Mouse (Mus musculus) left cerebral cortex, adult 18-20 months (tissue): ENCODE measurements at regions not wholly inside any gene's neighbourhood (a gene's known extent, or its start where the extent isn't known, plus 50 kb on each side); places are given as distances from the start of the nearest gene placed in this dataset.
A peak's percentile ranks its signal among the peaks of the same experiment; 100 is the strongest.

Experiments used
- DNase-seq, 2 experiments: peaks; one replicate each; pipeline ENCODE4 v3.0.0; 2021 to 2022; ENCODE audit warnings: low spot score in 2 of 2, mixed read lengths in 1 of 2

- no peak for DNase-seq
Observed at GRCm38 (mm10) chr5:73872641-73873421, 195.4 kb downstream of the Usp46 start.

DNA sequence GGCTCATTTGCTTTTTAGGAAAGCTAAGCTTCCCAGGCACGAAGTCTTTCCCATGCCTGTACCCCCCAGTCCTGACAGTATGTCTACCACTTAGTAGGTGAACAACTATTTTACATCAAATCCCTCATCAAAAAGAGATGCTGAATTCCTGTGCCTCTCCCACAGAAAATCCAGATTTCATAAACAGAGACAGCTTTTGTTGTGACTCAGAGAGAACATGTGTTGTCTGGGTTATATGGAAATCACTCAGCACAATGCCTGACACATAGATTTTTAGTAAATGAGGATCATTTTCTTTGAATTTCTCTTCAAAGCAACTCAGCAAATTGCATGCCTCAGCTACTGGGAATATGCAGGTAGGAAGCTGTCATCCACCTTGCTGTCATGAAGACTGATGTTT, 193.5 kb downstream of the Usp46 start:
- no peak for DNase-seq

GRCm38 (mm10) chr5:73875847-73876246, 192.4 kb downstream of the Usp46 start:
- DNase-seq, result no peak

DNA sequence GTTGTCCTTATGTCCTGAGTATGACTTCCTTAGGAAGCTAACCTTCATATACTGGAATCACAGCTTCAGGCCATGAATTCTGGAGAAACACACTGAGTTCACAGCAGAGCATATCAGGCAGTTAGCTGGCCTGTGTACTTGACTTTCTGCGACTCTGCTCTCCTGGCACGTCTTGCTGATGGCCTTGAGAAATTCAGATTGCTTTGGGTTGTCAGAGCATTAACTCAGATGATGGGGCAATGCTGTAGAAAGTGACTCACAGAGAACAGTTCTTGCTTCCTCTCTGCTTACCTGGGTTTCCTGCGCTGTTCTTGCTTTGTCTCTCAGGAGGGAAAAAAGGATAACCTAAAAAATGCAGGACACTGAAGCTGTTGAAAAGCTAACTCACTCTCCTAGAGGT, 187.3 kb downstream of the Usp46 start:
- no peak for DNase-seq

- DNase-seq, result no peak
Observed at GRCm38 (mm10) chr5:73881941-73882340, 186.3 kb downstream of the Usp46 start.

GRCm38 (mm10) chr5:73884998-73885397, 183.2 kb downstream of the Usp46 start:
- DNase-seq, result no peak

DNA sequence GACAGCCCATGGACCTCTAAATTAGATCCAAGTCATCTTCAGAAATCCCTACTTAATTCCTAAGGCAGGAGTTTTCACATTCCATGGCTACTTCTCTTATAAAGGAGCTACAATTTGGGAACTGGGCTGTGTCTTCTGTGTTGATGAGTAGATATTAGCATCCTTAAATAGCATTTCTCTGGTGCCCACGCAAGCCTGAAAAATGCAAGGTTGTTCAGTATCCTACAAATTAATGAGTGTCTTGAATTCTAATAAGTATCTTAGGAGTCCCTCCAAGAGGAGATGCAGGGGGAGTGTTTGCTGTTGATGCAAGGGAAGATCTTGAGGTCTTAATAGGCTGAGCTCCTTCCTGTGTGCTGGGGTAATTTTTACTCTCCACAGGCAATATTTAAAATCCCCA, 182.5 kb downstream of the Usp46 start:
- no peak for DNase-seq

- no peak for DNase-seq
Observed at GRCm38 (mm10) chr5:73887306-73887958, 180.8 kb downstream of the Usp46 start.

GRCm38 (mm10) chr5:73888391-73888790, 179.8 kb downstream of the Usp46 start:
- DNase-seq, result no peak

DNA sequence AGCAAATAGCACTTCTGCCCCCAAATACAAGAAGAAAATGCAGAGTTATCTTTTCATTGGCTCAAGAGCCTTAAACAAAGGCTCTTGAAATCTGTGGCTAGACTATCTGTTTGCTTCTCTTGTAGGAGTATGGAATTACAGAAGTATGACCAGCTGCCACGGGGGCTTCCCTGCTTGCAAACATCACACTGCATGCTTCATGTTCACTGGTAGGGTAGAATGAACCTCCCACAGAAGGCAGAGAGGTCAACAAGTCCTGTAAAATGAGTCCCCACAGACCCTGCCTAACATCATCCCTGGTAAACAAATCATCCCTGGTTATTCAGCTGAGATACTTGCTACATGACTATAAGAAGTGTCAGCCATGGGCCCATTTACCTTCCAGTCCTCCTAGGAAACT, 178.9 kb downstream of the Usp46 start:
- DNase-seq, result no peak

GRCm38 (mm10) chr5:73890942-73891341, 177.3 kb downstream of the Usp46 start:
- peak in 1 of 2 experiments; percentile 43 for DNase-seq

DNA sequence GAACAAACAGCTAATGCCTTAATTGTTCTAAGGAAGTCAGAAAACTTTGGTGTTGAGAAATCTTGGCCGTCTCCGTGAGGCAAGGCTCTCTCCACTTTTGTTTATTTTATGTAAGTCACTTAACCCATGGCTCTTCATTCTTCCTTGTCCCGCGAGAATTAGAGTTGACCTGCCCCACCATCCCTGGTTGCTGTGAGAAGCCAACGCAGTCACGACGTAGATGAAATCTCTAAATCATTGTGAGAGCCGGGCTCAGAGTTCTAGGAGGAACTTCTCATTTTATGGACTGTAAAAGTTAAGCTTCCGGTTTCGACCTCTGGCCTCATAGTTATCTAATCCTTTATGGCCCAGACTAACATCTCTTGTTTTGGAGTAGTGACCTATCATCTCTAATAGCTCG, 176.6 kb downstream of the Usp46 start:
- DNase-seq, result no peak

DNA sequence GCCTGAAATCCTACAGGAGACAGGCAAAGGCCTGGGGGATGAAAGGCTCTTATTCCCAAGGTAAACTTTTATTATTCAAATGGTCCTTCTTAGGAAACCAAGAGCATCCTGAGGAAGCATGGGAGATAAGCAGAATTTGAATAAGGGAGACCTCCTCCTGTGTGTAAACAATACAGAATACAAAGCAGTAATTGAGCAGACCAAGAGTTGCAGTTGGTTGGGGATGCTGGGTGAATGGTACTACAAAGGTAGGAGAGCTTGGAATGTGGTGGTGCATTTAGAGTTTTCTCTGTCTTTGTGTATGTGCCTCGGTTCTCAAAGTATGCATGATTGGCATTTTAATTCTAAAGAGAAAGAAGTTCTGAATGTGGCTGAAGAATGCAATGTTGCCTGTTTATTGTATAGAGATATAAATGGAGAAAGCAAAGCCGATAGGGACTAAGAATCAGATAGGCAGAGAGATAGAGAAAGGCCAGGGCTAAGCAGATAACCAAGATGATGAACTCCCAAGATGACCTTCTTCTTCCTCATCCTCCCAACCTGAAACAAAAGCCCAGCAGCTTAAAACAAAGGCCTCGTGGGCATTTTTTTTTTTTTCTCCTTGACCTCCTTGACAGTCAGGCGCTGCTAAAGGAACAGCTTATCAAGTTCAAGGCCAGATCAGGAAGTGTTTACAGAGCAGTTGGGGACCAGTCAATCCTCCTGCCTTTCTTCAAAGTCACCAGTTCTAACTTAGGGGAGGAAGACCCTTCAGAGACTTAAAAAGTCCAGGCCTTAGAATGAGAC, 175.6 kb downstream of the Usp46 start:
- no peak for DNase-seq

- DNase-seq, result no peak
Observed at GRCm38 (mm10) chr5:73895186-73895585, 173.0 kb downstream of the Usp46 start.

DNA sequence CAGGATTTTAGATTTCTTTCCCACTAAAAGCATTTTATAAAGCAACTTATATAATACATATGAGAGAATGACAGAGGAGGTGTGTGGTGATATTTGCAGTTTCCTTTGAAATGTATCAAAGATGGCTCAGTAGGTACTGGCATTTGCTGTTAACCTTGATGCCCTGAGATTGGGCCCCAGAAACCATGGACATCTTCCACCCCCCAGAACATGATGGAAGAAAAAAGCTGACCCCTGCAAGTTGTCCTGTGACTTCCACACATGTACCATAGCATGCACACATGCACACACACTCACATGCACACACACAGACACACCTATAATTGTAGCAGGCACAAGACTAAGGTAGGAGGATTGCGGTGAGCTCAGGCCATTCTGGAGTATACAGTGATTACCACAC, 171.4 kb downstream of the Usp46 start:
- DNase-seq, result no peak

GRCm38 (mm10) chr5:73901651-73902050, 166.6 kb downstream of the Usp46 start:
- no peak for DNase-seq

- DNase-seq, result no peak
Observed at GRCm38 (mm10) chr5:73902470-73903218, 165.6 kb downstream of the Usp46 start.

- peak; percentile 7 to 16 for DNase-seq
Observed at GRCm38 (mm10) chr5:73903219-73903570, 165.0 kb downstream of the Usp46 start.

GRCm38 (mm10) chr5:73904146-73904811, 164.0 kb downstream of the Usp46 start:
- no peak for DNase-seq

DNA sequence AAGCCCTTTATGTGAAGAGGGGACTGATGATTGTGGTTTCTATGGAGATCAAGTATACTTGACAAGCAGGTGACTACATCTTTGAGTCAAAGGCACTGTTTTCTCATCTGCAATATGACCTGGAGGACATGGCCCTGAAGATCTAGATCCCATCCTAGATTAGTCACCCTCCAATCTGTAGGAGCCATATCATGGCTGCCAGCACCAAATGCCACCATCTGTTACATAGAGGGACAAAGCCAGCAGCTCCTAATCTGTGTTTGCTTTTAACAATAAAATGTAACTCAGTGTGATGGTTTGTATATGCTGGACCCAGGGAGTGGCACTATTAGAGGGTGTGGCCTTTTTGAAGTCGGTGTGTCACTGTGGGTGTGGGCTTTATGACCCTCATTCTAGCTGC, 156.1 kb downstream of the Usp46 start:
- DNase-seq, result no peak

GRCm38 (mm10) chr5:73913116-73913515, 155.1 kb downstream of the Usp46 start:
- DNase-seq, result no peak
